Mouse (Mus musculus) adrenal gland, adult 10 weeks (tissue): ENCODE results near the gene D830030K20Rik. TPM values are rescaled to one million over a fixed set of nuclear protein-coding genes. Genes with fewer than 3 reads are reported as not detected.

ENCODE experiments used
- polyA plus RNA-seq: library from polyadenylated mRNA; stranded (reverse); fragments of 350-450 nt; fragmentation: Illumina TruSeq; extraction: RNeasy Lipid Tissue Mini Kit (QIAGEN cat#74804); gene quantifications from one replicate; pipeline ENCODE4 v1.2.3, GENCODE M21; 2014; ENCODE audit warnings: low read depth, low replicate concordance

The D830030K20Rik gene
- 1.5 TPM for polyA plus RNA-seq

DNA sequence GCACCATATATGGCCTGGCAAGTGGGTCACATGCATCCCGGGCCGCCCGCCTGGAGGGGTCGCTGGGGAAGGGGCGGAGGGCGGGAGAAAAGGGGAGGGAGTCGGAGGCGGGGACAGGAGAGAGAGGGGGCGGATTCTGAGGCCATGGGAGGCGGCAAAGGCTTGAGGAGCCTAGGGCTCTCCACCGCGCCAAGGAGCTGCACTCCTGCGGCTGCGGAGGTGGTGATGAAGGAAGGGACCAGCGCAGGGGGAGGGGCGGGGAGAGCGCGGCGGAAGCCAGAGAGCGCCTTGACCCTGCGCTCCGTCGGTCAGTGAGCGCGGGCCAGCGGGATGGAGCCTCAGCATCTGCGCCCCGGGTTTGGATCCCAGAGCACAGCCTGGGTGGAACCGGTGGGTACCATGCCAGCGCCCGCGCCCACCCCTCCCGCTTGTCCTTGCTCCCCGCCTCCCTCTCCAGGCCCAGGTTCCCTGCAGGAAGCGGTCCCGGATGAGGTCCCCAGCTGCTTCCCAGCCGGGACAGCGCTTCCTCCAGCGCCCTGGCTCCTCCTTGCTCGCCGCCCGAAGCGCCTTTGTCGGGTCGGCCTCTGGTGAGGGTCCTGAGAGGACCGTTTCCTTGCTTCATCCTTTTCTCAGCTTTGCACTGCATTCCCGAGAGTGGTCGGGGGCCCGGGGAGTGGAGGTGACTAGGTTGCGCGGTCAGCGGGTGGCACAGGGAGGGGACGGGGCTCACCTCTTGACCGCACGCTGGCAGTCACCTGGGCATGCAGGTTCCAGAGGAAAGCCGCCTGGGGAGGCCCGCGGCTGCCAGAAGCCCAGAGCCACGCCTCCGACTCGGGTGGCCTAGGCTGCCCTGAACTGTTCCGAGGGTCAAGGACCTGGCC lies at the start of gene D830030K20Rik:
Gene D830030K20Rik, plus strand, starts transcription at position 217 of the 881 bp plus-strand sequence.

GRCm38 (mm10) chr14:3187955-3188354 lies 20.3 kb upstream of the D830030K20Rik start, which contains the start of gene Gm5795:
TSS of gene Gm5795 (plus strand) at chr14:3188255.

Other genes starting within 250 kb of the D830030K20Rik start
- gene Gm2888, start 178.5 kb upstream of the D830030K20Rik start, polyA plus RNA-seq: not detected
- 1.1 TPM for gene Gm2897, start 159.2 kb upstream of the D830030K20Rik start, polyA plus RNA-seq
- gene Gm10340, start 74.5 kb upstream of the D830030K20Rik start, polyA plus RNA-seq: not detected
- not detected for gene Gm5795, start 20.2 kb upstream of the D830030K20Rik start, polyA plus RNA-seq
- gene Gm2956, start 124.1 kb downstream of the D830030K20Rik start, polyA plus RNA-seq: not detected
- gene Gm10413, start 186.6 kb downstream of the D830030K20Rik start, polyA plus RNA-seq: not detected
- gene Gm10409, start 204.1 kb downstream of the D830030K20Rik start, polyA plus RNA-seq: not detected
- not detected for gene Gm3005, start 219.6 kb downstream of the D830030K20Rik start, polyA plus RNA-seq
- not detected for gene Gm10408, start 240.9 kb downstream of the D830030K20Rik start, polyA plus RNA-seq